Mouse (Mus musculus): Measurements from ENCODE around the gene Carm1. TPM values are rescaled to one million over a fixed set of nuclear protein-coding genes. Genes with fewer than 3 reads are reported as not detected.
"Not testable (repeated sequence)": the region's sequence is repeated elsewhere in the genome, so short reads cannot be mapped to it uniquely, and the experiment has no call there.

Carm1 gene
- polyA plus RNA-seq, 1 experiment = not detected

GRCm38 (mm10) chr9:21526634-21526944, 20.1 kb upstream of the Carm1 start:
- Histone ChIP-seq H3K4me1 (ENCODE audit: control insufficient read depth, insufficient read depth, low read length) (peaks cover 5% of the 10 kb centered on the region; the same call in 1 of the 2 replicates), H3K27ac (ENCODE audit: insufficient read depth, low read depth, low read length) (no peak overlapping the region), H3K4me3 (ENCODE audit: insufficient read depth, low read depth, low read length) (no peak overlapping the region)
- WGBS = 85% methylated on average over 3 of the region's 3 CpGs
- TF ChIP-seq POLR2A (IDR thresholded peaks at IDR 0.05; ENCODE audit: insufficient read depth, low read depth, low read length) (no peak), CTCF (IDR thresholded peaks at IDR 0.05; ENCODE audit: insufficient read depth, low read depth, low read length) (no peak)

- Histone ChIP-seq H3K4me3 (ENCODE audit: insufficient read depth, low read depth, low read length) (no peak overlapping the region), H3K4me1 (ENCODE audit: control insufficient read depth, insufficient read depth, low read length) (peaks cover 5% of the 10 kb centered on the region; the same call in 1 of the 2 replicates), H3K27ac (ENCODE audit: insufficient read depth, low read depth, low read length) (no peak overlapping the region)
- TF ChIP-seq POLR2A (IDR thresholded peaks at IDR 0.05; ENCODE audit: insufficient read depth, low read depth, low read length) (no peak), CTCF (IDR thresholded peaks at IDR 0.05; ENCODE audit: insufficient read depth, low read depth, low read length) (no peak)
- 98% methylated on average over 2 of the region's 2 CpGs for WGBS
Measured at GRCm38 (mm10) chr9:21527100-21527801, 19.4 kb upstream of the Carm1 start.

- no peak overlapping the region for H3K27ac ChIP-seq (ENCODE audit: insufficient read depth, low read depth, low read length)
- peaks cover 5% of the 10 kb centered on the region; the same call in 1 of the 2 replicates for H3K4me1 ChIP-seq (ENCODE audit: control insufficient read depth, insufficient read depth, low read length)
- WGBS = 74% methylated on average over 1 of the region's 1 CpGs
- H3K4me3 ChIP-seq (ENCODE audit: insufficient read depth, low read depth, low read length) = no peak overlapping the region
- TF ChIP-seq POLR2A (IDR thresholded peaks at IDR 0.05; ENCODE audit: insufficient read depth, low read depth, low read length) (no peak), CTCF (IDR thresholded peaks at IDR 0.05; ENCODE audit: insufficient read depth, low read depth, low read length) (no peak)
Measured at GRCm38 (mm10) chr9:21527917-21528324, 18.8 kb upstream of the Carm1 start.

GRCm38 (mm10) chr9:21536501-21536900, 10.2 kb upstream of the Carm1 start:
- Histone ChIP-seq H3K27ac (ENCODE audit: insufficient read depth, low read depth, low read length) (no peak overlapping the region), H3K4me1 (ENCODE audit: control insufficient read depth, insufficient read depth, low read length) (no peaks in the 10 kb centered on the region), H3K4me3 (ENCODE audit: insufficient read depth, low read depth, low read length) (no peak overlapping the region)
- WGBS = 95% methylated on average over 14 of the region's 14 CpGs
- TF ChIP-seq POLR2A (IDR thresholded peaks at IDR 0.05; ENCODE audit: insufficient read depth, low read depth, low read length) (no peak), CTCF (IDR thresholded peaks at IDR 0.05; ENCODE audit: insufficient read depth, low read depth, low read length) (no peak)

- Histone ChIP-seq H3K4me3 (ENCODE audit: insufficient read depth, low read depth, low read length) (no peak overlapping the region), H3K4me1 (ENCODE audit: control insufficient read depth, insufficient read depth, low read length) (no peaks in the 10 kb centered on the region), H3K27ac (ENCODE audit: insufficient read depth, low read depth, low read length) (no peak overlapping the region)
- TF ChIP-seq POLR2A (IDR thresholded peaks at IDR 0.05; ENCODE audit: insufficient read depth, low read depth, low read length) = no peak
- TF ChIP-seq CTCF (IDR thresholded peaks at IDR 0.05; ENCODE audit: insufficient read depth, low read depth, low read length) = no peak
- WGBS = 77% methylated on average over 4 of the region's 4 CpGs
Measured at GRCm38 (mm10) chr9:21537009-21537408, 9.7 kb upstream of the Carm1 start.

GRCm38 (mm10) chr9:21539981-21540753, 6.5 kb upstream of the Carm1 start:
- no peak overlapping the region for H3K4me3 ChIP-seq (ENCODE audit: insufficient read depth, low read depth, low read length)
- no peak overlapping the region for H3K27ac ChIP-seq (ENCODE audit: insufficient read depth, low read depth, low read length)
- WGBS = 81% methylated on average over 7 of the region's 7 CpGs
- no peak for TF ChIP-seq POLR2A (IDR thresholded peaks at IDR 0.05; ENCODE audit: insufficient read depth, low read depth, low read length)
- no peak for TF ChIP-seq CTCF (IDR thresholded peaks at IDR 0.05; ENCODE audit: insufficient read depth, low read depth, low read length)
- H3K4me1 ChIP-seq (ENCODE audit: control insufficient read depth, insufficient read depth, low read length) = no peaks in the 10 kb centered on the region; the same call in 1 of the 2 replicates

GRCm38 (mm10) chr9:21542001-21542400, 4.7 kb upstream of the Carm1 start:
- not testable (repeated sequence) for H3K4me1 ChIP-seq (ENCODE audit: control insufficient read depth, insufficient read depth, low read length); H3K27ac ChIP-seq (ENCODE audit: insufficient read depth, low read depth, low read length); H3K4me3 ChIP-seq (ENCODE audit: insufficient read depth, low read depth, low read length)
- WGBS = 91% methylated on average over 2 of the region's 2 CpGs

- WGBS = 19% methylated on average over 9 of the region's 9 CpGs
- Histone ChIP-seq H3K4me1 (ENCODE audit: control insufficient read depth, insufficient read depth, low read length) (peaks cover 3% of the 10 kb centered on the region; the same call in 1 of the 2 replicates), H3K4me3 (ENCODE audit: insufficient read depth, low read depth, low read length) (peak overlapping the region; percentile 88), H3K27ac (ENCODE audit: insufficient read depth, low read depth, low read length) (no peak overlapping the region)
- TF ChIP-seq POLR2A (IDR thresholded peaks at IDR 0.05; ENCODE audit: insufficient read depth, low read depth, low read length) = no peak
- TF ChIP-seq CTCF (IDR thresholded peaks at IDR 0.05; ENCODE audit: insufficient read depth, low read depth, low read length) = no peak
Measured at GRCm38 (mm10) chr9:21545351-21545915, 1.3 kb upstream of the Carm1 start.
